Mouse (Mus musculus) midbrain, embryonic 11.5 days (tissue): ENCODE measurements around the gene Simc1. TPM values are rescaled to one million over a fixed set of nuclear protein-coding genes. Genes with fewer than 3 reads are reported as not detected.

ENCODE experiments used
- ATAC-seq: fragments of 200-750 bp; cut with Nextera tagmentation; 2 replicates; pipeline ENCODE4 v1.8.0; 2017; ENCODE audit warnings: moderate TSS enrichment, moderate library complexity; ENCODE audit not compliant: low FRiP score
- DNase-seq: peaks from one replicate; pipeline ENCODE4 v3.0.0; 2015; ENCODE audit warnings: low spot score; ENCODE audit errors: missing footprints
- H3K27ac ChIP-seq: fragments of 300-500 bp; sonication (generic); 2 replicates; pipeline ENCODE4 v1.5.1; 2014; ENCODE audit warnings: low read depth, low read length
- H3K27me3 ChIP-seq: fragments of 300-500 bp; sonication (generic); 2 replicates; pipeline ENCODE4 v1.6.1; 2014; ENCODE audit warnings: mild to moderate bottlenecking, low read length, moderate library complexity, mixed read lengths; ENCODE audit not compliant: control insufficient read depth, insufficient read depth
- H3K36me3 ChIP-seq: fragments of 300-500 bp; sonication (generic); 2 replicates; pipeline ENCODE4 v1.6.1; 2014; ENCODE audit warnings: mild to moderate bottlenecking, low read length, moderate library complexity, mixed read lengths; ENCODE audit not compliant: control insufficient read depth, insufficient read depth
- H3K4me1 ChIP-seq: fragments of 300-500 bp; sonication (generic); 2 replicates; pipeline ENCODE4 v1.6.1; 2014; ENCODE audit warnings: low read length; ENCODE audit not compliant: control insufficient read depth, insufficient read depth
- H3K4me2 ChIP-seq: fragments of 300-500 bp; sonication (generic); 2 replicates; pipeline ENCODE4 v1.6.1; 2014; ENCODE audit warnings: mild to moderate bottlenecking, moderate library complexity
- H3K4me3 ChIP-seq: fragments of 300-500 bp; sonication (generic); 2 replicates; pipeline ENCODE4 v1.5.1; 2014; ENCODE audit warnings: low read depth, low read length
- H3K9ac ChIP-seq: fragments of 300-500 bp; sonication (generic); 2 replicates; pipeline ENCODE4 v1.6.1; 2014; ENCODE audit warnings: low read length
- H3K9me3 ChIP-seq: fragments of 300-500 bp; sonication (generic); 2 replicates; pipeline ENCODE4 v1.6.1; 2016; ENCODE audit warnings: low read length; ENCODE audit not compliant: control insufficient read depth
- WGBS: fragments of 180-500 bp; shearing (Covaris S2); extraction: QIAGEN DNeasy Blood & Tissue Kit; methylation state at CpG from one replicate; pipeline ENCODE4 v1.1.7; 2014; 5-methylcytosine and 5-hydroxymethylcytosine counted together
- polyA plus RNA-seq: library from polyadenylated mRNA; unstranded; fragments of >200 nt; fragmentation: Nextera tagmentation; extraction: Ambion mirVana; gene quantifications from 2 replicates; pipeline ENCODE4 v1.2.1, GENCODE M21; 2014

Simc1 gene
- polyA plus RNA-seq, 1 experiment from 2014 or later: 14.1 TPM

GRCm38 (mm10) chr13:54572621-54573020 is 69.0 kb downstream of the Simc1 start:
- H3K4me1 ChIP-seq: peaks cover 8% of the 10 kb centered on the region
- H3K4me2 ChIP-seq: no peak overlapping the region
- ATAC-seq (no peak), DNase-seq (no peak)
- H3K9ac ChIP-seq: no peak overlapping the region
- H3K4me3 ChIP-seq: no peak overlapping the region
- no peaks in the 10 kb centered on the region for H3K27me3 ChIP-seq
- H3K9me3 ChIP-seq: no peaks in the 10 kb centered on the region
- WGBS: 73% methylated on average over 4 of the region's 4 CpGs
- peaks cover 4% of the 10 kb centered on the region; the same call in 1 of the 2 replicates for H3K36me3 ChIP-seq
- H3K27ac ChIP-seq: no peak overlapping the region

GRCm38 (mm10) chr13:54574854-54575481 is 71.4 kb downstream of the Simc1 start, which contains the start of gene Arl10:
Gene Arl10 (plus strand): TSS chr13:54575015.
- ATAC-seq (peak; percentile 96), DNase-seq (peak; percentile 97)
- WGBS: 0% methylated on average over 55 of the region's 55 CpGs
- H3K4me2 ChIP-seq: peak within 1 kb of the TSS; percentile 97
- no peaks in the 10 kb centered on the region for H3K9me3 ChIP-seq
- peak within 1 kb of the TSS; percentile 91 for H3K9ac ChIP-seq
- H3K36me3 ChIP-seq: peaks cover 4% of the 10 kb centered on the region; the same call in 1 of the 2 replicates
- H3K4me1 ChIP-seq: peaks cover 8% of the 10 kb centered on the region
- H3K4me3 ChIP-seq: peak within 1 kb of the TSS; percentile 94
- no peaks in the 10 kb centered on the region for H3K27me3 ChIP-seq
- H3K27ac ChIP-seq: peak within 1 kb of the TSS; percentile 53; the same call in 1 of the 2 replicates

GRCm38 (mm10) chr13:54575489-54575888 is 71.9 kb downstream of the Simc1 start:
- Histone ChIP-seq H3K4me1 (peaks cover 8% of the 10 kb centered on the region), H3K4me3 (peak overlapping the region; percentile 94), H3K27me3 (no peaks in the 10 kb centered on the region), H3K36me3 (peaks cover 4% of the 10 kb centered on the region; the same call in 1 of the 2 replicates), H3K27ac (peak overlapping the region; percentile 53; the same call in 1 of the 2 replicates), H3K9me3 (no peaks in the 10 kb centered on the region), H3K4me2 (peak overlapping the region; percentile 97), H3K9ac (peak overlapping the region; percentile 91)
- WGBS: 4% methylated on average over 19 of the region's 19 CpGs
- DNase-seq: no peak
- peak; percentile 38; the same call in 1 of the 2 replicates for ATAC-seq

GRCm38 (mm10) chr13:54577652-54578507 is 74.3 kb downstream of the Simc1 start:
- DNase-seq: no peak
- ATAC-seq: no peak
- WGBS: 85% methylated on average over 21 of the region's 21 CpGs
- Histone ChIP-seq H3K36me3 (peaks cover 16% of the 10 kb centered on the region), H3K27ac (no peak overlapping the region), H3K4me3 (no peak overlapping the region), H3K9ac (no peak overlapping the region), H3K9me3 (no peaks in the 10 kb centered on the region), H3K27me3 (no peaks in the 10 kb centered on the region), H3K4me1 (peaks cover 8% of the 10 kb centered on the region), H3K4me2 (no peak overlapping the region)

GRCm38 (mm10) chr13:54581385-54581784 is 77.8 kb downstream of the Simc1 start:
- WGBS: 85% methylated on average over 2 of the region's 2 CpGs

GRCm38 (mm10) chr13:54582126-54582525 is 78.5 kb downstream of the Simc1 start:
- H3K4me3 ChIP-seq: no peak overlapping the region
- no peak overlapping the region for H3K9ac ChIP-seq
- H3K27me3 ChIP-seq: no peaks in the 10 kb centered on the region
- no peak for ATAC-seq
- H3K27ac ChIP-seq: no peak overlapping the region
- peaks cover 31% of the 10 kb centered on the region for H3K36me3 ChIP-seq
- no peak overlapping the region for H3K4me2 ChIP-seq
- no peaks in the 10 kb centered on the region for H3K9me3 ChIP-seq
- 88% methylated on average over 10 of the region's 10 CpGs for WGBS
- no peak for DNase-seq
- no peaks in the 10 kb centered on the region for H3K4me1 ChIP-seq

More at GRCm38 (mm10) chr13:54581385-54581784, 77.8 kb downstream of the Simc1 start:
- DNase-seq (no peak), ATAC-seq (no peak)
- no peaks in the 10 kb centered on the region for H3K27me3 ChIP-seq
- no peaks in the 10 kb centered on the region for H3K4me1 ChIP-seq
- peaks cover 28% of the 10 kb centered on the region for H3K36me3 ChIP-seq
- no peak overlapping the region for H3K4me2 ChIP-seq
- no peak overlapping the region for H3K27ac ChIP-seq
- no peaks in the 10 kb centered on the region for H3K9me3 ChIP-seq
- no peak overlapping the region for H3K9ac ChIP-seq
- no peak overlapping the region for H3K4me3 ChIP-seq

- peaks cover 27% of the 10 kb centered on the region for H3K36me3 ChIP-seq
Observed at GRCm38 (mm10) chr13:54582860-54583259, 79.3 kb downstream of the Simc1 start.

GRCm38 (mm10) chr13:54585831-54586230 is 82.3 kb downstream of the Simc1 start:
- peaks cover 25% of the 10 kb centered on the region for H3K36me3 ChIP-seq
- no peak overlapping the region for H3K9ac ChIP-seq
- 92% methylated on average over 11 of the region's 11 CpGs for WGBS
- ATAC-seq (no peak), DNase-seq (no peak)
- no peaks in the 10 kb centered on the region for H3K9me3 ChIP-seq
- H3K27ac ChIP-seq: no peak overlapping the region
- H3K4me1 ChIP-seq: peaks cover 9% of the 10 kb centered on the region; the same call in 1 of the 2 replicates
- no peaks in the 10 kb centered on the region for H3K27me3 ChIP-seq
- H3K4me2 ChIP-seq: no peak overlapping the region
- H3K4me3 ChIP-seq: no peak overlapping the region

More at GRCm38 (mm10) chr13:54582860-54583259, 79.3 kb downstream of the Simc1 start:
- H3K4me2 ChIP-seq: no peak overlapping the region
- no peaks in the 10 kb centered on the region for H3K9me3 ChIP-seq
- H3K9ac ChIP-seq: no peak overlapping the region
- H3K4me3 ChIP-seq: no peak overlapping the region
- H3K27me3 ChIP-seq: no peaks in the 10 kb centered on the region
- DNase-seq: no peak
- WGBS: 87% methylated on average over 5 of the region's 5 CpGs
- H3K27ac ChIP-seq: no peak overlapping the region
- no peaks in the 10 kb centered on the region for H3K4me1 ChIP-seq
- no peak for ATAC-seq
